9 mouse cellular contexts compared by ENCODE assay signal in genomic region chr7:24628685-24629610, GRCm38 (mm10). TPM values are rescaled to one million over a fixed set of nuclear protein-coding genes. Genes with fewer than 3 reads are reported as not detected.
A peak's percentile ranks its signal among the peaks of the same experiment; 100 is the strongest.
DNase-seq lines count a peak whose midpoint lies in the region; ATAC-seq and TF ChIP-seq lines count a peak whose summit lies in the region.
"Had no signal": no experiment of that assay in that cellular context is flagged by ENCODE, and none has a peak within 500 bp of the region (broad histone marks: within the 10 kb centered on the region; RNA-seq: fewer than 3 reads in every experiment).

No protein-coding gene starts in this region.

- no peak overlapping the region for H3K27ac ChIP-seq in cerebellum, adult 2 months (ENCODE audit: insufficient read depth, low read length)
- H3K27ac ChIP-seq in hindbrain, embryonic 14.5 days: no peak overlapping the region
- no peak overlapping the region for H3K27ac ChIP-seq in limb, embryonic 11.5 days (replicated peaks; ENCODE audit: low read depth, low read length)
- no peak overlapping the region for H3K27ac ChIP-seq in midbrain, embryonic 11.5 days (ENCODE audit: low read depth, low read length)
- no peak overlapping the region for H3K27ac ChIP-seq in small intestine, adult 2 months (ENCODE audit: insufficient read depth, low read depth, low read length)

- no peaks in the 10 kb centered on the region for H3K27me3 ChIP-seq in cerebellum, adult 2 months (ENCODE audit: control insufficient read depth, insufficient read depth, low read length)
- H3K27me3 ChIP-seq in hindbrain, embryonic 14.5 days (ENCODE audit: control insufficient read depth, insufficient read depth, low read length): no peaks in the 10 kb centered on the region
- H3K27me3 ChIP-seq in limb, embryonic 11.5 days (ENCODE audit: control insufficient read depth, insufficient read depth, low read length): no peaks in the 10 kb centered on the region
- H3K27me3 ChIP-seq in midbrain, embryonic 11.5 days (ENCODE audit: control insufficient read depth, insufficient read depth, low read length): no peaks in the 10 kb centered on the region
- no peaks in the 10 kb centered on the region for H3K27me3 ChIP-seq in small intestine, adult 2 months (ENCODE audit: control insufficient read depth, insufficient read depth, low read length)

- no peaks in the 10 kb centered on the region for H3K9me3 ChIP-seq in hindbrain, embryonic 14.5 days (ENCODE audit: control insufficient read depth, low read length)
- no peaks in the 10 kb centered on the region for H3K9me3 ChIP-seq in limb, embryonic 11.5 days (ENCODE audit: control insufficient read depth, low read length)
- no peaks in the 10 kb centered on the region for H3K9me3 ChIP-seq in midbrain, embryonic 11.5 days (ENCODE audit: control insufficient read depth, low read length)

- 10% methylated on average over 32 of the region's 33 CpGs for WGBS in cerebellum, adult 2 months
- WGBS in hindbrain, embryonic 14.5 days: 10% methylated on average over 33 of the region's 33 CpGs
- 11% methylated on average over 33 of the region's 33 CpGs for WGBS in limb, embryonic 11.5 days
- 10% methylated on average over 30 of the region's 33 CpGs for WGBS in midbrain, embryonic 11.5 days
- WGBS in small intestine, adult 2 months: 10% methylated on average over 33 of the region's 33 CpGs

- peak overlapping the region; percentile 55 for H3K9ac ChIP-seq in hindbrain, embryonic 14.5 days
- H3K9ac ChIP-seq in limb, embryonic 11.5 days (ENCODE audit: low read length): 0 out of 2 replicates have a peak overlapping the region, but pooled peaks have one; percentile 1
- peak overlapping the region; percentile 24 for H3K9ac ChIP-seq in midbrain, embryonic 11.5 days (ENCODE audit: low read length)

- no peak for TF ChIP-seq CTCF in cerebellum, adult 2 months (IDR thresholded peaks at IDR 0.05; ENCODE audit: borderline replicate concordance, insufficient read depth, low read depth, low read length)
- no peak for TF ChIP-seq CTCF in small intestine, adult 2 months (IDR thresholded peaks at IDR 0.05; ENCODE audit: extremely low read depth, insufficient read length, insufficient replicate concordance, low read depth, low read length)

- peak overlapping the region; percentile 1 for H3K4me3 ChIP-seq in cerebellum, adult 2 months (replicated peaks; ENCODE audit: insufficient read depth, low read depth, low read length)
- H3K4me3 ChIP-seq in hindbrain, embryonic 14.5 days (replicated peaks; ENCODE audit: low read length): peak overlapping the region; percentile 13
- H3K4me3 ChIP-seq in limb, embryonic 11.5 days (ENCODE audit: low read depth, low read length): peak overlapping the region; percentile 1
- peak overlapping the region; percentile 9; the same call in 1 of the 2 replicates for H3K4me3 ChIP-seq in midbrain, embryonic 11.5 days (ENCODE audit: low read depth, low read length)
- H3K4me3 ChIP-seq in small intestine, adult 2 months (ENCODE audit: low read depth, low read length): peak overlapping the region; percentile 52

- DNase-seq in NIH3T3 (ENCODE audit: low read depth) (peak; percentile 84), adipocyte (ENCODE audit: low spot score) (no peak)
- peak; percentile 36 to 53 for DNase-seq in cerebellum, adult 2 months
- DNase-seq in gastrocnemius, adult 18-20 months (ENCODE audit: low spot score): peak; percentile 89
- peak; percentile 62 for DNase-seq in hindbrain, embryonic 14.5 days (ENCODE audit: low spot score)
- peak; percentile 85 for DNase-seq in limb, embryonic 11.5 days (ENCODE audit: low spot score)
- DNase-seq in midbrain, embryonic 11.5 days (ENCODE audit: low spot score, missing footprints): peak; percentile 97

- peak overlapping the region; percentile 42 for H3K4me2 ChIP-seq in hindbrain, embryonic 14.5 days (replicated peaks)
- peak overlapping the region; percentile 36 for H3K4me2 ChIP-seq in limb, embryonic 11.5 days (ENCODE audit: low read depth, severe bottlenecking)
- H3K4me2 ChIP-seq in midbrain, embryonic 11.5 days: peak overlapping the region; percentile 41

- H3K4me1 ChIP-seq in cerebellum, adult 2 months (ENCODE audit: control insufficient read depth, insufficient read depth, low read length): no peaks in the 10 kb centered on the region
- H3K4me1 ChIP-seq in hindbrain, embryonic 14.5 days (replicated peaks; ENCODE audit: control insufficient read depth, insufficient read depth, low read length): no peaks in the 10 kb centered on the region
- no peaks in the 10 kb centered on the region for H3K4me1 ChIP-seq in limb, embryonic 11.5 days (ENCODE audit: control insufficient read depth, insufficient read depth, low read length)
- no peaks in the 10 kb centered on the region for H3K4me1 ChIP-seq in midbrain, embryonic 11.5 days (ENCODE audit: control insufficient read depth, insufficient read depth, low read length)
- H3K4me1 ChIP-seq in small intestine, adult 2 months (ENCODE audit: control insufficient read depth, insufficient read depth, insufficient read length, low read length): peaks cover 3% of the 10 kb centered on the region; the same call in 1 of the 2 replicates

- no peak for TF ChIP-seq POLR2A in cerebellum, adult 2 months (IDR thresholded peaks at IDR 0.05; ENCODE audit: borderline replicate concordance, insufficient read depth, low read length)
- TF ChIP-seq POLR2A in small intestine, adult 2 months (IDR thresholded peaks at IDR 0.05; ENCODE audit: low read depth, low read length): peak; percentile 20; the same call in 1 of the 2 replicates

- ATAC-seq in hindbrain, embryonic 14.5 days (ENCODE audit: low FRiP score): peak; percentile 76; the same call in 1 of the 2 replicates
- ATAC-seq in limb, embryonic 11.5 days (ENCODE audit: insufficient number of reproducible peaks, low FRiP score, low TSS enrichment, low read depth): peak; percentile 70; the same call in 1 of the 2 replicates
- peak; percentile 91 for ATAC-seq in midbrain, embryonic 11.5 days (ENCODE audit: low FRiP score)

- no peaks in the 10 kb centered on the region for H3K36me3 ChIP-seq in hindbrain, embryonic 14.5 days (replicated peaks; ENCODE audit: control insufficient read depth, insufficient read depth)
- no peaks in the 10 kb centered on the region for H3K36me3 ChIP-seq in limb, embryonic 11.5 days (ENCODE audit: control insufficient read depth, insufficient read depth, low read length)
- no peaks in the 10 kb centered on the region for H3K36me3 ChIP-seq in midbrain, embryonic 11.5 days (ENCODE audit: control insufficient read depth, insufficient read depth, low read length)
- peaks cover 12% of the 10 kb centered on the region; the same call in 1 of the 2 replicates for H3K36me3 ChIP-seq in small intestine, adult 2 months (ENCODE audit: control insufficient read depth, insufficient read depth, low read length)

RNA-seq across cellular contexts. Expression of gene Lypd3, which starts 7.4 kb away (rescaled TPM):
- 0.08 TPM in 1 of 2 replicates, not detected in the other for polyA plus RNA-seq in cerebellum, adult 2 months (2012; rRNA removed)
- not detected for total RNA-seq in gastrocnemius, adult 18-20 months (2021)
- polyA plus RNA-seq in hindbrain, embryonic 14.5 days (2014; fragmentation: Nextera tagmentation; extraction: Ambion mirVana): 0.27 and 0.29 TPM in 2 replicates
- 1.7 and 2.8 TPM in 2 replicates for polyA plus RNA-seq in limb, embryonic 11.5 days (2014; fragmentation: Nextera tagmentation; extraction: Ambion mirVana)
- polyA plus RNA-seq in midbrain, embryonic 11.5 days (2014; fragmentation: Nextera tagmentation; extraction: Ambion mirVana): 0.76 and 0.83 TPM in 2 replicates
- polyA plus RNA-seq in small intestine, adult 2 months (2012; rRNA removed): 0.42 and 0.70 TPM in 2 replicates

RNA-seq across cellular contexts. Expression of gene Phldb3, which starts 18.4 kb away (rescaled TPM):
- polyA plus RNA-seq in cerebellum, adult 2 months (2012; rRNA removed): 0.18 TPM in 1 of 2 replicates, not detected in the other
- under 1 TPM; 0.34 to 0.64 TPM for total RNA-seq in gastrocnemius, adult 18-20 months (2021)
- not detected in 2 replicates for polyA plus RNA-seq in hindbrain, embryonic 14.5 days (2014; fragmentation: Nextera tagmentation; extraction: Ambion mirVana)
- 0.16 and 0.21 TPM in 2 replicates for polyA plus RNA-seq in limb, embryonic 11.5 days (2014; fragmentation: Nextera tagmentation; extraction: Ambion mirVana)
- polyA plus RNA-seq in midbrain, embryonic 11.5 days (2014; fragmentation: Nextera tagmentation; extraction: Ambion mirVana): 0.07 TPM in 1 of 2 replicates, not detected in the other
- polyA plus RNA-seq in small intestine, adult 2 months (2012; rRNA removed): 2.3 and 7.5 TPM in 2 replicates

RNA-seq across cellular contexts. Expression of gene Zfp575, which starts 41.5 kb away (rescaled TPM):
- 1.4 TPM in 2 replicates for polyA plus RNA-seq in cerebellum, adult 2 months (2012; rRNA removed)
- under 1 TPM in 1 of 2 experiments, not detected in 1; 0.09 TPM for total RNA-seq in gastrocnemius, adult 18-20 months (2021)
- 10.3 and 11.4 TPM in 2 replicates for polyA plus RNA-seq in hindbrain, embryonic 14.5 days (2014; fragmentation: Nextera tagmentation; extraction: Ambion mirVana)
- 2.1 and 2.3 TPM in 2 replicates for polyA plus RNA-seq in limb, embryonic 11.5 days (2014; fragmentation: Nextera tagmentation; extraction: Ambion mirVana)
- polyA plus RNA-seq in midbrain, embryonic 11.5 days (2014; fragmentation: Nextera tagmentation; extraction: Ambion mirVana): 1.0 and 1.4 TPM in 2 replicates
- polyA plus RNA-seq in small intestine, adult 2 months (2012; rRNA removed): 0.62 and 0.79 TPM in 2 replicates

RNA-seq across cellular contexts. Expression of gene Ethe1, which starts 41.6 kb away (rescaled TPM):
- polyA plus RNA-seq in cerebellum, adult 2 months (2012; rRNA removed): 25.7 and 28.0 TPM in 2 replicates
- total RNA-seq in gastrocnemius, adult 18-20 months (2021): 10 to 100 TPM; 25.5 to 29.0 TPM
- 25.8 and 26.4 TPM in 2 replicates for polyA plus RNA-seq in hindbrain, embryonic 14.5 days (2014; fragmentation: Nextera tagmentation; extraction: Ambion mirVana)
- 30.8 and 32.2 TPM in 2 replicates for polyA plus RNA-seq in limb, embryonic 11.5 days (2014; fragmentation: Nextera tagmentation; extraction: Ambion mirVana)
- 18.8 and 19.6 TPM in 2 replicates for polyA plus RNA-seq in midbrain, embryonic 11.5 days (2014; fragmentation: Nextera tagmentation; extraction: Ambion mirVana)
- 44.2 and 47.3 TPM in 2 replicates for polyA plus RNA-seq in small intestine, adult 2 months (2012; rRNA removed)

RNA-seq across cellular contexts. Expression of gene Tex101, which starts 47.5 kb away (rescaled TPM):
- polyA plus RNA-seq in cerebellum, adult 2 months (2012; rRNA removed): not detected in 2 replicates
- total RNA-seq in gastrocnemius, adult 18-20 months (2021): not detected
- polyA plus RNA-seq in hindbrain, embryonic 14.5 days (2014; fragmentation: Nextera tagmentation; extraction: Ambion mirVana): not detected in 2 replicates
- not detected in 2 replicates for polyA plus RNA-seq in limb, embryonic 11.5 days (2014; fragmentation: Nextera tagmentation; extraction: Ambion mirVana)
- polyA plus RNA-seq in midbrain, embryonic 11.5 days (2014; fragmentation: Nextera tagmentation; extraction: Ambion mirVana): not detected in 2 replicates
- not detected in 2 replicates for polyA plus RNA-seq in small intestine, adult 2 months (2012; rRNA removed)
- total RNA-seq: layer of hippocampus, postnatal 25 days had no signal

Comparison
In these comparisons a context has a peak if more than half of its experiments do, and no peak if none do; other contexts are left out.
1. H3K4me3 ChIP-seq: peak in every context shown above with its lines; median percentile 52 in small intestine, adult 2 months; 13 in hindbrain, embryonic 14.5 days; 9 in midbrain, embryonic 11.5 days; 1 in cerebellum, adult 2 months; 1 in limb, embryonic 11.5 days.
2. H3K9ac ChIP-seq: peak in every context shown above with its lines; median percentile 55 in hindbrain, embryonic 14.5 days; 24 in midbrain, embryonic 11.5 days; 1 in limb, embryonic 11.5 days.